Mouse (Mus musculus) liver, adult 2 months (tissue): ENCODE measurements at regions not wholly inside any gene's neighbourhood (a gene's known extent, or its start where the extent isn't known, plus 50 kb on each side); places are given as distances from the start of the nearest gene placed in this dataset.

Source experiments
- CTCF ChIP-seq: fragments of 200-500 bp; IDR thresholded peaks from 2 replicates; pipeline ENCODE4 v1.5.1; 2011; ENCODE audit warnings: low read depth, low read length, control low read depth
- POLR2A ChIP-seq: fragments of 200-500 bp; IDR thresholded peaks from 2 replicates; pipeline ENCODE4 v1.6.1; 2011; ENCODE audit warnings: low read length, control low read depth; ENCODE audit not compliant: insufficient read depth; ENCODE audit errors: extremely low read depth

DNA sequence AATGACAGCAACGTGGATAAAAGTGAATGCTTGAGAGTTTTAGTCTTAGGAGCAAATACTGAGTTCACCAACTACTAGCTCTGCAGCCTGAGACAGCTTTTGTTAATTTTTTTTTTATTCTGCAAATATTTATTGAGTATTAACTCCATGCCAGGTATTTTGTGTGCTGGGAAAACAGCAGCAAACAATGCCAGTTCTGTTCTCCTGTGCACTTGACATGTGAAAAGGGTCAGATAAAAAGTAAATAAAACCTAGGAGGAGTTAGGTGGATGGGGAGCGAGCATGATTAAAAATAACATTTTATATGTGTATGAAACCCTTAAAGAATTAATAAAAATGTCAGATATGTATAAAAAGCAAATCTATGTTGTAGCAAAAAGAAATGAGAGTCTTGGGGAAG, 68.1 kb upstream of the Map3k1 start:
- TF ChIP-seq POLR2A, result no peak
- no peak for TF ChIP-seq CTCF
